Mouse (Mus musculus) midbrain, embryonic 16.5 days (tissue): Measurements from ENCODE around the gene Gm28048. TPM values are rescaled to one million over a fixed set of nuclear protein-coding genes. Genes with fewer than 3 reads are reported as not detected.

Experiments
- ATAC-seq: fragments of 200-750 bp; cut with Nextera tagmentation; 2 replicates; pipeline ENCODE4 v1.8.0; 2017; ENCODE audit warnings: moderate TSS enrichment
- H3K27ac ChIP-seq: fragments of 300-500 bp; sonication (generic); 2 replicates; pipeline ENCODE4 v1.5.1; 2014; ENCODE audit warnings: mild to moderate bottlenecking, low read length, mixed read lengths
- H3K27me3 ChIP-seq: fragments of 300-500 bp; sonication (generic); 2 replicates; pipeline ENCODE4 v1.6.1; 2014; ENCODE audit warnings: low read depth, low read length, mixed read lengths; ENCODE audit not compliant: control insufficient read depth, insufficient read depth
- H3K36me3 ChIP-seq: fragments of 300-500 bp; sonication (generic); 2 replicates; pipeline ENCODE4 v1.6.1; 2014; ENCODE audit warnings: mild to moderate bottlenecking, low read length, moderate library complexity, mixed read lengths; ENCODE audit not compliant: control insufficient read depth, insufficient read depth
- H3K4me1 ChIP-seq: fragments of 300-500 bp; sonication (generic); 2 replicates; pipeline ENCODE4 v1.6.1; 2014; ENCODE audit warnings: mild to moderate bottlenecking, low read length, mixed read lengths; ENCODE audit not compliant: control insufficient read depth, insufficient read depth
- H3K4me2 ChIP-seq: fragments of 300-500 bp; sonication (generic); 2 replicates; pipeline ENCODE4 v1.6.1; 2014; ENCODE audit warnings: mild to moderate bottlenecking, low read length, mixed read lengths
- H3K4me3 ChIP-seq: fragments of 300-500 bp; sonication (generic); 2 replicates; pipeline ENCODE4 v1.5.1; 2014; ENCODE audit warnings: low read depth, mild to moderate bottlenecking, low read length, moderate library complexity, mixed read lengths
- H3K9ac ChIP-seq: fragments of 300-500 bp; sonication (generic); 2 replicates; pipeline ENCODE4 v1.6.1; 2014; ENCODE audit warnings: low read depth, low read length, mixed read lengths
- H3K9me3 ChIP-seq: fragments of 300-500 bp; sonication (generic); replicated peaks from 2 replicates; pipeline ENCODE4 v1.6.1; 2014; ENCODE audit warnings: mild to moderate bottlenecking, low read length, mixed read lengths; ENCODE audit not compliant: control insufficient read depth, poor library complexity, severe bottlenecking
- WGBS: fragments of 180-500 bp; shearing (Covaris S2); extraction: QIAGEN DNeasy Blood & Tissue Kit; methylation state at CpG from one replicate; pipeline ENCODE4 v1.1.7; 2014; 5-methylcytosine and 5-hydroxymethylcytosine counted together
- polyA plus RNA-seq: library from polyadenylated mRNA; unstranded; fragments of >200 nt; fragmentation: Nextera tagmentation; extraction: Ambion mirVana; gene quantifications from 2 replicates; pipeline ENCODE4 v1.2.1, GENCODE M21; 2015

Gene Gm28048
- polyA plus RNA-seq, 1 experiment from 2014 or later: 2.9 TPM

DNA sequence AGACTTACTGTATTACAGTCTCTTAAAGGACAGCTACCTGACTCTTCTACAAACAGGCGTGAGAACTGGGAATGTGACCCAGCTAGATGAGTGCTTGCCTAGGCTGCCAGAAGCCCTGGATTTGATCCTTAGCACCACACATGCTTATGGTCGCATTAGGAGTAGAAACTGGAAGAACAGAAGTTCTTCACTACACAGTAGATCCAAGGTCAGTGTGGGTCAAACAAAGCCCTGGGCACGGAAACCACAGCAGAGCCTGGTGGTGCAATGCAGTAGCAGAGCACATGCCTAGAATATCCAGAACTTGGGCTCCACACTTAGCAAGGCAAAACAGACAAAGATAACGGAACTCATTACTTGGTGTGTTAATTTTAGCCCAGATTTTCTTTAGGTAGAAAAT is 131.8 kb downstream of the Gm28048 start:
- no peak for ATAC-seq
- no peaks in the 10 kb centered on the region for H3K36me3 ChIP-seq
- no peak overlapping the region for H3K4me3 ChIP-seq
- 90% methylated on average over 4 of the region's 4 CpGs for WGBS
- no peak overlapping the region for H3K27ac ChIP-seq
- no peaks in the 10 kb centered on the region for H3K4me1 ChIP-seq
- H3K9ac ChIP-seq: no peak overlapping the region
- H3K4me2 ChIP-seq: no peak overlapping the region
- no peaks in the 10 kb centered on the region for H3K9me3 ChIP-seq
- H3K27me3 ChIP-seq: no peaks in the 10 kb centered on the region

DNA sequence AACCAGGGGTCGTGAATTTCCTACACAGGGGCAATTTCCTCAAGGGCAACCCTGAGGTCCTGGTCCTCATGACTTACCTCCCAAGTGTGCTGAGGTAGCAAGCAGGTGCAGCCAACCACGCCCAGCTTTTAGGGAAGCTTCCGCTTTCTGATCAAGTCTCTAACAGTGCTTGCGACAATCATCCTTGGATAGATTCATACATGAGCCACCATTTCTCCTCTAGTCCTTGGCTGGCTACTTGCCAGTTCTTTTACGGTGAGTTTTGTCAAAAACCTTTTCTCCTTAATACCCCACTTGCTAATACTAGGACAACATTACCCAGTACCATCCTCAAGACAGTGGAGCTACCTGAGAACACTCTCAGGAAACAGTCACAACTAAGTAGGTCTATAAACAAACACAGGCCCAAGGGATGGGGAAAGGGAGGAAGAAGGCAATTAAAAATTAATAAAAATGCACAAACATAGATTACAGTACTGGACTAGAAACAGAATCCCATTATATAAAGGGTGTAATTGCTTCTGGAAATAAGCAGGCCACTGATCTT is 133.2 kb downstream of the Gm28048 start:
- 84% methylated on average over 5 of the region's 5 CpGs for WGBS

DNA sequence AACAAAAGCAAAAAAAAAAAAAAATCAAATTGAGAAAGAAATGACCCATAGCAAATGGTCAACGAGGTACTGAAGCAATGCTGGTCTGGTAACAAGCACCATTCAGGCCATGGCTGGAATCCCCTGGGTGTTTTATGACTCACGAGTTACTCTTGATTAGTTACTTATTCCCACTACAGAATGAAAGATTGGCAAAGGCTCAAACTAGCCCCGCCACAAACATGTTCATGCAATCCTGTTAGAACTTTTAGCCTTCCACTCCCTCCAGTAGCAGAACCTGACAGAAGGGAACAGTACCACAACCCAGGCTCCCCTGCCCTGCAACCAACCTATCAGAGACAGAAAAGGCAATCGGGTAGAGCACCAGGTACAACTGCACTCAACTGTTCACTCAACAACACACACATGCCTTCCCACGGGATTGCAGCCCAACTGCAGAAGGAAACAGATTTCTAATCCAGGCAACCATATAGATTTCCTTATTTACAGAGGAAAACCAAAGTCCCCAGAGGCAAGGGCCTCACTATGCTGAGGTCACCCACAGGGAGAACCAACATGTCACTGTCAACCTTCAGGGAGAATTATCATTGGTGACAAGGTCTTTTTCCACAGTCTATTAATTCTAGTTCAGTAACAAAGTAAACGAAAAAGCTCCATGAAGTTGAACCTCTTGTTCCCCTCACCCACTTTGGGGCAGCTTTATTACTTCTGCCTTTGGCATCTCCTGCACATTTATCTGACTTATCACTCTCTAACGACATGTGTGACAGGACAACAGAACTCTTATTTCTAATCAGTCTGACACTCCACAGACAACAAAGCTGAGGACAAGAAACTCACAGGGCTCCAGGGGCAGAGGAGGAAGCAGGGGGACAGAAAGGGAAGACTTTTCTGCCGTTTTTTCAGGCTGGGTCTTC is 133.9 kb downstream of the Gm28048 start:
- Histone ChIP-seq H3K9ac (no peak overlapping the region), H3K27ac (no peak overlapping the region), H3K4me1 (no peaks in the 10 kb centered on the region), H3K9me3 (no peaks in the 10 kb centered on the region), H3K4me2 (no peak overlapping the region), H3K27me3 (no peaks in the 10 kb centered on the region), H3K4me3 (no peak overlapping the region), H3K36me3 (no peaks in the 10 kb centered on the region)
- 69% methylated on average over 8 of the region's 8 CpGs for WGBS
- ATAC-seq: no peak

More for the DNA sequence above, 133.2 kb downstream of the Gm28048 start:
- Histone ChIP-seq H3K4me3 (no peak overlapping the region), H3K4me1 (no peaks in the 10 kb centered on the region), H3K36me3 (no peaks in the 10 kb centered on the region), H3K27ac (no peak overlapping the region), H3K4me2 (no peak overlapping the region), H3K27me3 (no peaks in the 10 kb centered on the region), H3K9ac (no peak overlapping the region), H3K9me3 (no peaks in the 10 kb centered on the region)
- ATAC-seq: no peak

DNA sequence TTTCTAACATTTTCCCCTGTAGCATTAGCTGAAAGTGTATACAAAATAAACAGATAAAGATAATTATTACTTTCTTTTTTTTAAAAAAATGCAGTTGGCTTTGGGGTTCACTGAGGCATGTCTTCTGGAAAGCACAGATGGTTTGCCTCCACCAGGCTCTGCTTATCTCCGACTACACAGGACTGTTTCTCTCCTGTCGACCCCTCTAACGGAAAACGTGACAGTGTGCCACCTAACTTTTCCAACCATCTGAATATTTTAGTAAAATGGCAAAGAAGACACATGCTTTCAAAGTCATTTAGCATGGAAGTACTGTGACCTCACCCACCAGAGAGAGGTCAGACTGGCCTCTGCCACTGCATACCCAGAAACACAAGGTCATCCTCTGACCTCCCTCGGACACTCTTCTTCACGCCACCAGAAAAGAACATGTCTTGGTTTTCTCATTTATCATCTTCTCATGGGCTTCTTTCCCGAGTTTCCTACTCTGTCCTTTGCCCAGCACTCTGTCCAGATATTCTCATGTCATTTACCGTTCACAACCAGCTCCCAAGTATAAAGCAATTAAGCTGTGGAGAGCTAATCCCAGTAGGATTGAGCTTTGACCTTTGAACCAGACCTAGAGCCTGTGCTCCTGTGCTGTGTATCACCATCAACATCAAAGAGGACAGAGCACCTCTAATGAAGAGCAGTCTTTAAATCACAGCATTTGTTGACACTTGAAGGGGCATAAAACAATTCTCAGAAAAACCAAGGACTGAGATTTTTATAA is 134.7 kb downstream of the Gm28048 start:
- 72% methylated on average over 8 of the region's 8 CpGs for WGBS

DNA sequence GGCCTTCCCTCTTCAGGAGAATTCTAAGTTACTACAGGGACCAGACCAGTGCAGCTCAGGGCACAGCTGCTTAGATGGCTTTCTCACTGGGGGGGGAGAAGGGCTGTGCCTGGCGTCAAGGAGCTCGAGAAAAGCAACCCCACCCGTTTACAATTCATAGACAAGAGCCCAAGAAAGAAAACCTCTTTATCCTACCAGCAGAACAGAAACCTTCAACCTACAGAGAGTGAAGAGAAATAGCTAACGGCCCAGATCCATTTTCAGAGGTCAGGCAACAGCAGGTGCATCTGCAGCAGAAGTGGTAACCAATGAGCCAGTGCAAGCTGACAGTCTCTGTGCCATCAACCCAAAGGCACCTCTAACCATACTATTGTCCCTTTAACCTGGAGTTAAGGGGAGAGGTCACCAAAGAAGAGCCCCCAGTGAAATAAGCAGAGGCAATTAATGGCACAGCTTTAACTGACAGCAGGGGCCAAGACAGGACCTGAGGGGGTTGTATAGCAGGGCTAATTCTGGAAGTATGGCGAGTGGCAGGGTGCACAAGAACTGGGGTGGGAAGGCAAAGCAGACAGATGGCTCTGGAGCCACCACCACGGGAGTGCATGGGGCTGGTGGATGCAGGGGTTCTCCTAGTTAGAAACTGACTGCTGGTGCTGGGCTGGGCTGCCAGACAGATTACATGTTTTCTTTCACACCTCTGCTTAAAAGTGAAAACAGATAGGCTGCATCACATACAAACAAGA is 135.6 kb downstream of the Gm28048 start:
- H3K4me2 ChIP-seq: no peak overlapping the region
- no peaks in the 10 kb centered on the region for H3K9me3 ChIP-seq
- no peaks in the 10 kb centered on the region for H3K27me3 ChIP-seq
- H3K9ac ChIP-seq: no peak overlapping the region
- no peak overlapping the region for H3K27ac ChIP-seq
- H3K36me3 ChIP-seq: no peaks in the 10 kb centered on the region
- H3K4me1 ChIP-seq: no peaks in the 10 kb centered on the region
- ATAC-seq: no peak
- no peak overlapping the region for H3K4me3 ChIP-seq
- WGBS: 52% methylated on average over 6 of the region's 6 CpGs

More for the DNA sequence above, 134.7 kb downstream of the Gm28048 start:
- Histone ChIP-seq H3K4me3 (no peak overlapping the region), H3K9me3 (no peaks in the 10 kb centered on the region), H3K4me2 (no peak overlapping the region), H3K27ac (no peak overlapping the region), H3K9ac (no peak overlapping the region), H3K4me1 (no peaks in the 10 kb centered on the region), H3K27me3 (no peaks in the 10 kb centered on the region), H3K36me3 (no peaks in the 10 kb centered on the region)
- no peak for ATAC-seq

DNA sequence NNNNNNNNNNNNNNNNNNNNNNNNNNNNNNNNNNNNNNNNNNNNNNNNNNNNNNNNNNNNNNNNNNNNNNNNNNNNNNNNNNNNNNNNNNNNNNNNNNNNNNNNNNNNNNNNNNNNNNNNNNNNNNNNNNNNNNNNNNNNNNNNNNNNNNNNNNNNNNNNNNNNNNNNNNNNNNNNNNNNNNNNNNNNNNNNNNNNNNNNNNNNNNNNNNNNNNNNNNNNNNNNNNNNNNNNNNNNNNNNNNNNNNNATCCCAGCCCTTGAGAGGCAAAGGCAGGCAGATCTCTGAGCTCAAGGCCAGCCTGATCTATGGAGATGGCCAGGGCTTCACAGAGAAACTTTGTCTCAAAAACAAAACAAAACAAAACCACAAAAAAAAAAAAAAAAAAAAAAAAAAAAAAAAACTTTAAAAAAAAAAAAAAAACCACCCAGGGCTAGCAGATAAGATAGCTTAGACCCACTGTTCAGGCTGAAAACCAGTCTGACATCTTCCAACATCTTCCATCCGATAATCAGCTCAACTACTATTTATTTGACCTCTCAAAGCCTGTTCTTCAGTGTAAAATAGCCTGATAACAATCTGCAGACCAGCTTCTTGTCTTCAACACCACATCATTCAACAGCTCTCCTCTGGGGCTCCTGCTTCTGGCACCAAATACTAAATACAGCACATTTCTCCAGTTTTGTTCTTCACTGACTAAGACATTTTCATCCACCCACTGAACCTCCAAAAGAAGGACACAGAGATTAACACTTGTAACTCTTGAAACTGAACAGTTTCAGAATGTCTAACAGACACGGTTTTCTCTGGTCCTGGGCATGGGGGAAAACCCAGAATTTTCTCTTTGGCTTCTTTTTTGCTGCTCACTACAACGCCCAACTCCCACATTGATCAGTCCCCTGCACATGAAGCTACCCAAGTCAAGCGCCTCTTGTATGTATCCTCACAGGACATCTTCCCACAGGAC is 136.9 kb downstream of the Gm28048 start:
- ATAC-seq: no peak
- Histone ChIP-seq H3K9ac (no peak overlapping the region), H3K27ac (no peak overlapping the region), H3K4me2 (no peak overlapping the region), H3K4me1 (no peaks in the 10 kb centered on the region), H3K27me3 (no peaks in the 10 kb centered on the region), H3K4me3 (no peak overlapping the region), H3K9me3 (no peaks in the 10 kb centered on the region), H3K36me3 (no peaks in the 10 kb centered on the region)
- WGBS: 88% methylated on average over 4 of the region's 4 CpGs

DNA sequence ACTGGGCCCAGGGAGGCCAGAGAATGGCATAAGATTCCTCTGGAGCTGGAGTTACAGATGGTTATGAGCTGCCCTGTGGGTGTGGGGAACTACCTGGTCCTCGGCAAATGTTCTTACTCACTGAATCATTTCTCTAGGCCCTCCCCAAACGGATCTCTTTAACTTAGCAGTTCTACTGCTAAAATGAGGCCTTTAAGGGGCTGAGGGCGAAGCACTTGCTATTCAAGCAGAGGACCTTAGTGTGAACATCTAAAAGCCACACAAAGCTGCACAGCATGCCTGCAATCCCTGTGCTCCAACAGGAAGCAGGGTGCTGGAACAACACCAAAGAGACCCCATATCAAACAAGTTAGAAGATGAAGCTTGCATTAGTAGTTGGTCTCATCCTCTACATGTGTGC is 142.4 kb downstream of the Gm28048 start:
- ATAC-seq: no peak
- H3K27me3 ChIP-seq: no peaks in the 10 kb centered on the region
- no peak overlapping the region for H3K4me2 ChIP-seq
- H3K27ac ChIP-seq: no peak overlapping the region
- 59% methylated on average over 3 of the region's 3 CpGs for WGBS
- H3K36me3 ChIP-seq: no peaks in the 10 kb centered on the region
- no peaks in the 10 kb centered on the region for H3K4me1 ChIP-seq
- H3K4me3 ChIP-seq: no peak overlapping the region
- H3K9me3 ChIP-seq: no peaks in the 10 kb centered on the region
- H3K9ac ChIP-seq: no peak overlapping the region

DNA sequence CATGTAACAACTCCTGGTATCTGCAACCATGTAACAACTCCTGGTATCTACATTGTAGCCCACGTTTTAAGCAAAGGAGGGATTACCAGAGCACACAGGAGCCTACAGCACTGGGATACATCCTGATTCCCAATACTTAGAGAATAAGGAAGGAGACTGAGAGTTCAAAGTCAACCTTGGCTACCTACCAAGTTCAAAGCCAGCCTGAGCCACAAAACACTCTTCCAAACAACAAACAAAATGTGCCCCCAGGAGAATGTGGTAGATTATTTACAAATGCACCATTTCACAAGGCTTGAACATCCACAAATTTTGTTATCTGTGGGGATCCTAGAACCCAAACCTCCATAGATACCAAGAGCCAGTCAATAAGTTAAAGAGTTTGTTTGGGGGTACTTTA is 143.5 kb downstream of the Gm28048 start:
- Histone ChIP-seq H3K9me3 (no peaks in the 10 kb centered on the region), H3K4me2 (no peak overlapping the region), H3K27ac (no peak overlapping the region), H3K9ac (no peak overlapping the region), H3K4me3 (no peak overlapping the region), H3K27me3 (no peaks in the 10 kb centered on the region), H3K4me1 (no peaks in the 10 kb centered on the region), H3K36me3 (no peaks in the 10 kb centered on the region)
- 80% methylated on average over 1 of the region's 1 CpGs for WGBS
- no peak for ATAC-seq
